In the genomic region with DNA sequence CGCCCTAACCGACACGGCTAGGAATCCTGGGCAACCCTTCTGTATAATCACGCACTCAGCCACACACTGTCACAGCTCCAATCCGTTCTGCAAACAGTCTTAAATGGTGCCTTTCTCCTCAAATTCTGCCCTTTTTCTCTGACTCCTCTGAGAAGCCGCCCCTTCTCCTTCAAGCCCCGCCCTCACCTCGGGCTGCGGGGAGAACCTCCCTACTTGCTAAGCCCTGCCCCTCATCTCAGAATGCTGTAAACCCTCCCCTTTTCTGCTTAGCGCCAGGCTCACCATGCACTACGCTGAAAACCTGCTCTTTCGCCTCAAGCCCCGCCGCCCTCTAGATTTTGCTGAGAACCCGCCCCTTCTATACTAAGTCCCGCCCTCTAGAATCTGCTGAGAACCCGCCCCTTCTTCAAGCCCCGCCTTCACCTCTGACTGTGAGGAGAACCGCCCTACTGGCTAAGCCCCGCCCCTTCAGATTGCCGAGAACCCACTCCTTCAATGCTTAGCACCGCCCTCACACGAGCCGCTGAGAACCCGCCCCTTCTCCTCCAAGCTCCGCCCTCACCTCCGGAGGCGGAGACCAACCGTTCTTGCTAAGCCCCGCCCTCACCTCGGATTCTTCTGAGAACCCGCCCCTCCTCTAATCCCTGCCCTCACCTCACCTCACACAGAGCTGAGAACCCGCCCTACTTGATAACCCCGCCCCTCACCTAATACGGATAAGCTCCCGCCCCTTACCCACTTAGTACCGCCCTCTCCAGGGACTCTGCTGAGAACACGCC, we compare ENCODE assay signal across 8 mouse cellular contexts. TPM values are rescaled to one million over a fixed set of nuclear protein-coding genes. Genes with fewer than 3 reads are reported as not detected.
DNase-seq lines count a peak whose midpoint lies in the region; ATAC-seq lines count a peak whose summit lies in the region.

No protein-coding gene starts in this region.

- WGBS in hindbrain, embryonic 14.5 days: under 1% methylated on average over 38 of the region's 38 CpGs

- peak; percentile 98 for DNase-seq in R1 (ENCODE audit: low read depth, low spot score)
- peak; percentile 98 to 99 for DNase-seq in cerebellum, postnatal 25 days
- DNase-seq in frontal cortex, postnatal 25 days (ENCODE audit: low spot score in 2 of 2): peak; percentile 87 to 96
- peak; percentile 97 for DNase-seq in hindbrain, embryonic 14.5 days (ENCODE audit: low spot score)
- DNase-seq in layer of hippocampus, postnatal 36 days: peak; percentile 97 to 98
- DNase-seq in lung, postnatal 36 days: peak; percentile 100
- DNase-seq in retina, postnatal 1 day: peak; percentile 99
- peak; percentile 98 to 99 for DNase-seq in urinary bladder, adult 18-20 months (ENCODE audit: low spot score in 2 of 2)

- H3K9ac ChIP-seq in hindbrain, embryonic 14.5 days: peak overlapping the region; percentile 72

- no peaks in the 10 kb centered on the region for H3K9me3 ChIP-seq in hindbrain, embryonic 14.5 days (ENCODE audit: control insufficient read depth, low read length)

- H3K4me3 ChIP-seq in hindbrain, embryonic 14.5 days (replicated peaks; ENCODE audit: low read length): peak overlapping the region; percentile 42

- H3K4me2 ChIP-seq in hindbrain, embryonic 14.5 days (replicated peaks): peak overlapping the region; percentile 65

- H3K27ac ChIP-seq in hindbrain, embryonic 14.5 days: peak overlapping the region; percentile 96

- no peaks in the 10 kb centered on the region for H3K36me3 ChIP-seq in hindbrain, embryonic 14.5 days (replicated peaks; ENCODE audit: control insufficient read depth, insufficient read depth)

- peaks cover 14% of the 10 kb centered on the region; the same call in 1 of the 2 replicates for H3K4me1 ChIP-seq in hindbrain, embryonic 14.5 days (replicated peaks; ENCODE audit: control insufficient read depth, insufficient read depth, low read length)

- no peaks in the 10 kb centered on the region for H3K27me3 ChIP-seq in hindbrain, embryonic 14.5 days (ENCODE audit: control insufficient read depth, insufficient read depth, low read length)

- ATAC-seq in hindbrain, embryonic 14.5 days (ENCODE audit: low FRiP score): peak; percentile 93

RNA-seq across cellular contexts. Expression of gene Zfp78, which starts 0.6 kb away (rescaled TPM):
- 5.7 and 6.6 TPM in 2 replicates for polyA plus RNA-seq in hindbrain, embryonic 14.5 days (2014; fragmentation: Nextera tagmentation; extraction: Ambion mirVana)
- total RNA-seq in layer of hippocampus, postnatal 36 days (2021): 1 to 10 TPM; 5.3 to 5.8 TPM

RNA-seq across cellular contexts. Expression of gene Gm3854, which starts 18.9 kb away (rescaled TPM):
- polyA plus RNA-seq in hindbrain, embryonic 14.5 days (2014; fragmentation: Nextera tagmentation; extraction: Ambion mirVana): 5.9 and 6.5 TPM in 2 replicates
- 1 to 10 TPM; 6.0 to 8.0 TPM for total RNA-seq in layer of hippocampus, postnatal 36 days (2021)

RNA-seq across cellular contexts. Expression of gene Zfp28, which starts 20.6 kb away (rescaled TPM):
- polyA plus RNA-seq in hindbrain, embryonic 14.5 days (2014; fragmentation: Nextera tagmentation; extraction: Ambion mirVana): 15.2 and 16.0 TPM in 2 replicates
- total RNA-seq in layer of hippocampus, postnatal 36 days (2021): 10 to 100 TPM in 1 of 2 experiments, 1 to 10 TPM in 1; 6.0 to 12.0 TPM

RNA-seq across cellular contexts. Expression of gene Zfp583, which starts 31.4 kb away (rescaled TPM):
- 14.4 and 18.2 TPM in 2 replicates for polyA plus RNA-seq in hindbrain, embryonic 14.5 days (2014; fragmentation: Nextera tagmentation; extraction: Ambion mirVana)
- 10 to 100 TPM; 10.4 to 13.1 TPM for total RNA-seq in layer of hippocampus, postnatal 36 days (2021)

RNA-seq across cellular contexts. Expression of gene Smim17, which starts 36.1 kb away (rescaled TPM):
- 8.2 and 8.3 TPM in 2 replicates for polyA plus RNA-seq in hindbrain, embryonic 14.5 days (2014; fragmentation: Nextera tagmentation; extraction: Ambion mirVana)
- 10 to 100 TPM; 21.3 to 24.2 TPM for total RNA-seq in layer of hippocampus, postnatal 36 days (2021)

Comparison
In these comparisons a context has a peak if more than half of its experiments do, and no peak if none do; other contexts are left out.
1. Peak in every context shown above with its lines: DNase-seq, ATAC-seq, H3K4me3 ChIP-seq and H3K27ac ChIP-seq.